Mouse (Mus musculus) B cell, adult 2 months (primary cell): ENCODE measurements around the gene Sec14l4.
"Not testable (repeated sequence)": the region's sequence is repeated elsewhere in the genome, so short reads cannot be mapped to it uniquely, and the experiment has no call there.

ENCODE experiments used
- DNase-seq, 2 experiments: peaks; one replicate each; pipeline ENCODE4 v3.0.0; 2022

The Sec14l4 gene

DNA sequence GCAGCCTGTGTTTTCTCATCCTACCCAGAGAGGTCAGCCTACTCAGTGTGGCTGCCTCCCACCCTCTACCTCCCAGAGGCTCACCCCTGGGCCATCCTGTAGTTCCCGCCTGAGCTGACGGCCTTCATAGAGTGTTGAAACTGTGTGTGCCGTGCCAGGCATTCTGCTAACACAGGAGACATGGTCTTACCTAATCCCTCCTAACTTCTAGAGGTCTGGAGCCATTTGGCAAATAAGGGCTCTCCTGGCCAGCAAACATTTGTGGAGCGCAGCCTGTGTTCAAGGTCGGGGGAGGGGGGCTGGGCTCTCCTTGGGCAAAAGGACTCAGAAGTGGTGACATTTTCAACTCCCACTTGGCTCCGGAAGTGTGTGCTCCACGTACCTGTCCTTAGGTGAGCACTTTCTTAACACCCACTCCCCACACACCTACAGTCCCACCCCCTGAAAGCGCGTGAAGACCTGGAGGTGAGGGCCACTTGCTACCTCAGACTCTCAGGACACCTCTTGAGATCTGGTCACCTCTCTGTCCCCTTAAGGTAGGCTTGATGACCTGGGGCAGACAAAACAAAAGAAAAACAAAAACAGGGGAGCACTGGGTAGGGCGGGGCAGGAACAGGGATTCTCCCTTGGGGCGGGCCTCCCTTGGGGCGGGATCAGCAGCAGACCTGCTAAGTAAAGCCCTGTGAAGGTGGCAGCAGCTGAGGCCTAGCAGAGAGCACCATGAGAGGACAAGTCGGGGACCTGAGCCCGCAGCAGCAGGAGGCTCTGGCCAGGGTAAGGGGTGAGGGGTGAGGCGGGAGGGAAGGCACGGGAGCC is at the start of gene Sec14l4:
TSS of gene Sec14l4 (plus strand) at position 337 of the 816 bp plus-strand sequence.
- DNase-seq, result no peak

GRCm38 (mm10) chr11:3981536-3981935 is 49.7 kb upstream of the Sec14l4 start:
- no peak for DNase-seq

DNA sequence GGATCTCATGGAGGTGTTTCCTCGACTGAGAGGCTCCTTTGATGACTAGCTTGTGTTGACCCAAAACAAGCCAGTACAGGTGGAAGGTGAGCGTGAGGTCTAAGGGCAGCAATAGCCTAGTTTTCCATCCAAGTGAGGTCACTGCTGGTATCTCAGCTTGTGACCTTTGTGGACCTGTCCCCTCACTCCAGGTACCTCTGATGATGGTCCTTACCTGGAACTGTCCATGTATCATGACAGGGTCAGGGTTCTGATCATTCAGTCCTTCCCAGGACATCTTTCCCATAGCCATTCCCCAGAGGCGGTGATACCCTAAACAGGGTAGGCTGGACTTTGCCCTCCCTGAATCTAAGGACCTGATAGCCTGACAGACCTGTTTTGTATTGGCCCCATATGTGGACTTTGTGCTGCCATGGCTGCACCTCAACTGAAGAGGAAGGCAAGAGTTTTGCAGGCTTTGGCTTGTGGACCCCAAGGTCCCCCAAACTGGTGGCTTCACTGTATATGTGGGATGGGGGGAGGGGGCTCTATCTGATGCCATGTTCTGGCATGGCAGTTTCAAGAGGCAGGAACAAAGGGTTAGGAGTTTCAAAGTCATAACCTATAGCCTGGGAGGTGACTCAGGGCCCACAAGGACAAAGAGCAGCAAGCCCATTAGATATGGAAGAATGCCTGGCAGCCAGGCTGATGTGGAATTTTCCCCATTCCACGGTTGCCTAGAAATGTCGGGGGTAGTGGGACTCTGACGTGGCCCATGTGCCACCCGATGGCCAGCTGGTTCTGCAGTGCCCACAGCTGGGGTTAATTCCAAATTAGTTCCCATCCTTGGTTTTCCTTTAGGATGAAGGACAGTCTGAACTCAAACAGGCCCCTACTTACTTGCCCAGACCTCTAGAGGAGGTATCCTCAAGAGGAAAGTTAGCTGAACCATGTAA is 48.7 kb upstream of the Sec14l4 start:
- no peak for DNase-seq

DNA sequence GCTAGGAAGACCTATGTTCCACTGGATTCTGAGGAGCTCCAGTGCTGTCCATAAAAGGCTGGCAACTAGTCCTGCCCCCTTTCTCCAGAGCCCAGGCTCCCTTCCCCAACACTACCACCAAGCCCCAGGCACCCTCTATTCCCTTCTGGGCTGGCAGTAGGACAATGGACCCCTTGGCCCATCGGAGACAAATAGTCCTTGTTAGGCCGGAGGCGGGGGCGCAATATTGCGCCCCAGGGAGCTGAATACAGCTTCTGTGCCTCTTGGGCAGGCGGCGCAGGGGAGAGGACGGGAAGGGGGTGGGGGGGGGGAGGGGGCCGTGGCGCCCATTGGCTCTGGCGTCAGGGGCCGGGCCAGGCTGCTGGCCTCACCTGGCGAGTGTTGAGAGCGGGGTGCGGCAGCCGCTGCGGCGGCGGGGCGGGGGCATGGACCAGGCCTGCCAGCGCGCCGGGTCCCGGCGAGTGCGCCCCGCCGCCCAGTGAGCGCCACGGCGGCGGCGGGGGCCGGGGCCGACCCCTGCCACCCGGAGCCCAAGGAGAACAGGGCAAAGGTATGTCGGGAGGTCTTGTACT is 47.9 kb upstream of the Sec14l4 start, which contains the start of gene Gal3st1:
TSS of gene Gal3st1 (plus strand) at position 346 of the 572 bp plus-strand sequence.
- DNase-seq, result no peak

DNA sequence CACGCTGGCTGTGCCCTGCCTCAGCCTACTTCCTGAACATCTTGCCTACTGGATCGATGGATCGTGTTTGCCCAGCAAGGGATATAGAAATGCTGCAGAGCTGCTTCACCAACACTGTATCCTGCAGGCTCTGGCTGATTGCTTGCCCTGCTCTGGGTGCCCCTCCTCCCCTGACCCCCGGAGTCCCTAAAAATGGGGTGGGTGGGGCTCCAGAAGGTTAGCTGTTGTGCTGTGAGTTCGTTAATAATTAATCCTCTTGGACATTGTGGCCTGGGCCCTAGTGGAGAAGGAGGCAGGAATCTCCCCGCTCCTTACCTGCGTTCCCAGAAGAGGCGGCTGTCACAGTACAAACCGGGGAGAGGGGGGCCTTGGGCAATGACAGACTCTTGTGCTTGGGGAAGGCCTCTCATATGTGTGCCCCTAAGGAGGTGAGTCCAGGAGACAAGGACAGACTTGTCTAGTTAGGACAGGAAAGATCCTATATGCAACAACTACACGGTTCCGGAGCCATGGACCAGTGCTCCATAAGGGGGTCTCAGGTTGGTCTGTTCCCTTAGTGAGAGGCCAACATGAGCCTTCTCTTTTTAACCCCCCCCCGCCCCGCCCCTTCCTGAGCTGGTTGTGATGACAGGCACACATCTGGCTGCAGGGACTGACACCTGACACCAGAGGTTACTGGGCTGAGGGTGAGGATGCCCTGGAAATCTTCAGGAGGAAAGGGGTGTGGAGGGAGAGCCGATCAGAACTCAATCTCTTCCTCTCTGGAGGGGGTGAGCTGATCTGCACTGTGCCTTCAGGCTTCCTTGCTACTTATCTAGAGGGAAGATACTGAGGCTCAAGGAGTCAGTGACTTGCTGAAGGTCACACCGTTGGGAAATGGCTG is 47.2 kb upstream of the Sec14l4 start:
- no peak for DNase-seq

DNA sequence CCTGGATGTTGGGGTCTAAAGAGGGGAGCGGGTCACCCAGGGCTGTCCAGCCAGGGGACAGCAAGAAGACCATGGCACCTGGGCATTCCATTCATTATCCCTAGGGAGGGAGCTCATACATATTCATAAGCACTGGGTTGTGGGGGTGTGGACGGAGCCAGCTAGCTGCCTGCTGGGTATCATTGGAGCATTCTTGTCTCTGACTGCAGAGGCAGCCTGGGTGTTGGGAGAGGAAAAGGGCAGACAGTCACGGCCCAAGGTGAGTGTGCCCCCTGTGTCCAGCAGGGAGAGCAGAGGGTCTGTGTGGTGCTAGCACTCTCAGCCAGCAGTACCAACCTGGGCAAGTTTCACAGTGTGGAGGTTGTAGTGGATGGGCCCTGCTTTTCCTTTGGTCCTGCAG is 41.5 kb upstream of the Sec14l4 start:
- DNase-seq, result no peak

- DNase-seq, result no peak
Measured at GRCm38 (mm10) chr11:3993132-3993531, 38.1 kb upstream of the Sec14l4 start.

DNA sequence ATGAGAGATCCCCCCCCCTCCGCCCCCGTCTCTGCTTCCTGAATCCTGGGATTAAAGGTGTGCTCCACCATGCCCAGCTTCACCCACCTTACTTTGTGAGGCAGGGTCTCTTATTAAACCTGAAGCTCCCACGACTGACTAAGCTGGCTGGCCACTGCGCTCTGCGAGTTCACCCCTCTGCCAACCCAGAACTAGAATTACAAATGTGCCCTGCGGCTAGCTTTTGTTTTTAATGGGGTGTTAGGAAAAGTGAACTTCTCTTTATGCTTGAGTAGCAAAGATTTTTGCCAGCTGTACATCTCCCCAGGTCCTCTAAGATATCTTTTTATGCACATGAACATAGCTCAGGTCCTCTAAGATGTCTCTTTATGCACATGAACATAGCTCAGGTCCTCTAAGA is 37.3 kb upstream of the Sec14l4 start:
- no peak for DNase-seq

DNA sequence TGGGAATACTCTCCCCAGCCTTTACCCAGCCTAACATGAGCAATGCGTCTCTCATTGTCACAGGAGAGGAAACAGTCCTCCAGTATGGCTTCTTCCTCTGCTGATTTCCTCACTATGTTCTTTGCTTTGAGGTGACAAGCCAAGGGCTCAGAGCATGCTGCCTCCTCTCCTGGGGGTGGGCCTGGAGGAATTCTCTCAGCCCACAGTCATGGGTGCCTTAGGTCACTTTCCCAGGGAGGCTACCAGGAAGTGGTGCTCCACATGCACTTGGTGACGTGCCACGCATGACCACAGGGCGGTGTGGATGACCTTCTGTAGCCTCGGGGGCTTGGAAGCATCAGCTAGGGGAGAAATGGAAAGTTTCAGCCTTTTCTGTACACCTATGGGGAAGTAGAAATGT is 35.8 kb upstream of the Sec14l4 start:
- no peak for DNase-seq

GRCm38 (mm10) chr11:3996840-3997239 is 34.4 kb upstream of the Sec14l4 start:
- no peak for DNase-seq

DNA sequence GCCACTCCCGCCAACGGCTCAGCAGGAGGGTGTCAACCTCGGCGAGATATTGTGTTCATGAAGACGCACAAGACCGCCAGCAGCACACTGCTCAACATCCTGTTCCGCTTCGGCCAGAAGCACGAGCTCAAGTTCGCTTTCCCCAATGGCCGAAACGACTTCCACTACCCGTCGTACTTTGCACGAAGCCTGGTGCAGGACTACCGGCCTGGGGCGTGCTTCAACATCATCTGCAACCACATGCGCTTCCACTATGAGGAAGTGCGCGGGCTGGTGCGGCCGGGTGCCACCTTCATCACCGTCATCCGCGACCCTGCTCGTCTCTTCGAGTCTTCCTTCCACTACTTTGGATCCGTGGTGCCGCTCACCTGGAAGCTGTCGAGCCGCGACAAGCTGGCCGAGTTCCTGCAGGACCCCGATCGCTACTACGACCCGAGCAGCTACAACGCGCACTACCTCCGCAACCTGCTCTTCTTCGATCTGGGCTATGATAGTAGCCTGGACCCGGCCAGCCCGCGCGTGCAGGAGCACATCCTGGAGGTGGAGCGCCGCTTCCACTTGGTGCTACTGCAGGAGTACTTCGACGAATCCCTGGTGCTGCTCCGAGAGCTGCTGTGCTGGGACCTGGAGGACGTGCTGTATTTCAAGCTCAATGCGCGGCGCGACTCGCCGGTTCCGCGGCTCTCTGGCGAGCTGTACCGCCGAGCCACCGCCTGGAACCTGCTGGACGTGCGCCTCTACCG is 33.1 kb upstream of the Sec14l4 start:
- peak; percentile 29 to 32 for DNase-seq

GRCm38 (mm10) chr11:3999547-3999946 is 31.7 kb upstream of the Sec14l4 start:
- DNase-seq, result no peak

DNA sequence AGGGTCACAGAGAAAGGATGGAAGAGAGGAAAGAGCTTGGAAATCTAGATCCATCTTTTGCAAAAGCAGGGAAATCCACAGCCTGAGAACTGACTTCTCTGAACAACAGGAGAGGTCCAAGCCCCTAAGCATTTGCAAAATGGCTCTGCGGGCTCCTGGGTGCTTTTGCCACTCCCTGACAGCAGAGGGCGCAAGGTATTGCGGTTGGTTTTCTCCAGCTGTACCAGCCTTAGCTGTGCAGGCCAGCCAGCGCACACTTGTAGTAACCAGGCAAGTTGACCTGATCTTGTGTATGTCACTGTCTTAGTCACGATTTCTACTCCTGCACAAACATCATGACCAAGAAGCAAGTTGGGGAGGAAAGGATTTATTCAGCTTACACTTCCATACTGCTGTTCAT is 29.7 kb upstream of the Sec14l4 start:
- peak; percentile 72 to 73 for DNase-seq

DNA sequence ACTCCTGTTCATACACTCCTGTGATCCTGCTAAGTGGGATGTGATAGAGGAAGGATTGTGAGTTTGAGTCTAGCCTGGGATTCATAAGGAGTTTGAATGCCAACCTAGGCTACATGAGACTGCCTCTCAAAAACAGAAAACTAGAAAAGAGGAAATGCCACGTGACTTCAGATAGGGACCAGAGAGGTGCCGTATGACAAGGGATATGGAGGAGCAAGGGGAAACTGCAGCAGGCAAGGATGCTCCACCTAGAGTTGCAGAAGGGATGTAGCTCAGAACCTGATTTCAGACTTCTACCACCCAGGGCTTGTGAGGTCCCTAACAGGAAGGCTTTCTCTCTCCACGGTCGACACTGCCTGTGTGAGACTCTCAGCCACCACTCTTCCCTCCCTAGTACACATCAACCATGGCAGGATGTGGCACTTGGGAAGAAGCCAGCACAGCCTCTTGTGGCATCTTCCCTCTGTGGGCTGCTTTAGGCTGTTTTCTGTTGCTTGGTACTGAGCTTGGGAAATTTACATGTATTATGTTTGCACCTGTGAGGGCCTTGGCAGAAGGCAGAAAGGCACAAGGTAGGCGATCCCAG is 25.9 kb upstream of the Sec14l4 start:
- DNase-seq, result no peak

GRCm38 (mm10) chr11:4006462-4006861 is 24.8 kb upstream of the Sec14l4 start:
- DNase-seq, result no peak

GRCm38 (mm10) chr11:4012616-4013015 is 18.6 kb upstream of the Sec14l4 start:
- no peak for DNase-seq

DNA sequence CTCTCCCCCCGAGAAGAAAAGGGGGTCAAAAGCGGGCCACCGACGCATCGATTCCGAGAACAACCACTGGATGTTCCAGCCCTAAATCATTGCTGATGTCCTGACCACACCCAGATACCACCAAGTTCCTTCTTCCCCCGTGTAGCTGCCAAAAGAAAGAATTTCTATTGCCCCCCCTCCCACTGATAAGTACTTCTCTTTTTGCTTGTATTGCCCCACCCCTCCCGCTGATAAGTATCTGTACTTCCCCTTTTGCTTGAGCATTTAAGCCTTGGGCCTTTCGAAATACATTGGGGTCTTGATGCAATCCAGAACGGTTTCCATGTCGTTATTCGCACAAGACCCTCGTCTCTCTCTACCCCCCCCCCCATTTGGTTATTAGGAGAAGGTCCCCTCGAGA is 15.5 kb upstream of the Sec14l4 start:
- not testable (repeated sequence) for DNase-seq

DNA sequence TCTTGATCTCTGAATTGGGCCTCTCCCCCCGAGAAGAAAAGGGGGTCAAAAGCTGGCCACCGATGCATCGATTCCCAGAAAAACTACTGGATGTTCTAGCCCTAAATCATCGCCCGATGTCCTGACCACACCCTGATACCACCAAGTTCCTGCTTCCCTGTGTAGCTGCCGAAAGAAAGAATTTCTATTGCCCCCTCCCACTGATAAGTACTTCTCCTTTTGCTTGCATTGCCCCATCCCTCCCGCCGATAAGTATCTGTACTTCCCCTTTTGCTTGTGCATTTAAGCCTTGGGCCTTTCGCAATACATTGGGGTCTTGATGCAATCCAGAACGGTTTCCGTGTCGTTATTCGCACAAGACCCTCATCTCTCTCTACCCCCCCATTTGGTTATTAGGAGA is 9.2 kb upstream of the Sec14l4 start:
- not testable (repeated sequence) for DNase-seq

GRCm38 (mm10) chr11:4023321-4023720 is 7.9 kb upstream of the Sec14l4 start:
- DNase-seq, result no peak

DNA sequence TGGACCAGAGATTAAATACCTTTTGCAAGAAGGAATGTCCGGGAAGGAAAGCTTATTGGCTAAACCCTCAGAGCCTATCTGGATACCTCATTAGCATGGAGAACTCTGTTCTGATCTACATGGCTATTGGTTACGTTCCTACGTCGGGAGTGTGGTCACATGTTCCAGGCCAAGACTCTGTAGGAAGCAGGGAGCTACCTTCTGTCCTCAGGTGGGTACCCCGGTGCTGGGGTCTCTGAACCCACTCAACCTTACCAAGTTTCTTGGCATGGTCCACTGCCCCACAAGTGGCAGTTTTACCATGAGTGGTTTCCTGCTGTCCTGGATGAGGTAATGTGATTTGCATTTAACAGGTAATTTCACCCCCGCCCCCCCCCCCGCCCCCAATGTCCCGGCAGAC is 4.2 kb upstream of the Sec14l4 start:
- no peak for DNase-seq
